Mouse (Mus musculus) hindbrain, embryonic 13.5 days (tissue): ENCODE results near the gene Foxp1. TPM values are rescaled to one million over a fixed set of nuclear protein-coding genes. Genes with fewer than 3 reads are reported as not detected.

Experiments used
- ATAC-seq: fragments of 200-750 bp; cut with Nextera tagmentation; 2 replicates; pipeline ENCODE4 v1.8.0; 2017; ENCODE audit warnings: moderate TSS enrichment; ENCODE audit not compliant: low FRiP score
- H3K27ac ChIP-seq: fragments of 300-500 bp; sonication (generic); 2 replicates; pipeline ENCODE4 v1.5.1; 2015; ENCODE audit warnings: inconsistent platforms, mild to moderate bottlenecking, moderate library complexity
- H3K27me3 ChIP-seq: fragments of 300-500 bp; sonication (generic); 2 replicates; pipeline ENCODE4 v1.6.1; 2015; ENCODE audit warnings: mild to moderate bottlenecking, inconsistent platforms
- H3K36me3 ChIP-seq: fragments of 300-500 bp; sonication (generic); 2 replicates; pipeline ENCODE4 v1.6.1; 2015; ENCODE audit warnings: mild to moderate bottlenecking, inconsistent platforms
- H3K4me1 ChIP-seq: fragments of 300-500 bp; sonication (generic); replicated peaks from 2 replicates; pipeline ENCODE4 v1.6.1; 2015; ENCODE audit warnings: inconsistent platforms
- H3K4me2 ChIP-seq: fragments of 300-500 bp; sonication (generic); 2 replicates; pipeline ENCODE4 v1.6.1; 2015; ENCODE audit warnings: inconsistent platforms, mild to moderate bottlenecking, moderate library complexity
- H3K4me3 ChIP-seq: fragments of 300-500 bp; sonication (generic); 2 replicates; pipeline ENCODE4 v1.5.1; 2015; ENCODE audit warnings: mild to moderate bottlenecking, inconsistent platforms
- H3K9ac ChIP-seq: fragments of 300-500 bp; sonication (generic); 2 replicates; pipeline ENCODE4 v1.6.1; 2015; ENCODE audit warnings: mild to moderate bottlenecking, inconsistent platforms
- H3K9me3 ChIP-seq: fragments of 300-500 bp; sonication (generic); 2 replicates; pipeline ENCODE4 v1.6.1; 2016; ENCODE audit warnings: inconsistent platforms
- WGBS: fragments of 180-500 bp; shearing (Covaris S2); methylation state at CpG from one replicate; pipeline ENCODE4 v1.1.7; 2015; 5-methylcytosine and 5-hydroxymethylcytosine counted together
- polyA plus RNA-seq: library from polyadenylated mRNA; unstranded; fragments of >200 nt; fragmentation: Nextera tagmentation; extraction: Ambion mirVana; gene quantifications from 2 replicates; pipeline ENCODE4 v1.2.1, GENCODE M21; 2015

Gene Foxp1
- polyA plus RNA-seq, 1 experiment from 2014 or later, result 64.7 TPM

DNA sequence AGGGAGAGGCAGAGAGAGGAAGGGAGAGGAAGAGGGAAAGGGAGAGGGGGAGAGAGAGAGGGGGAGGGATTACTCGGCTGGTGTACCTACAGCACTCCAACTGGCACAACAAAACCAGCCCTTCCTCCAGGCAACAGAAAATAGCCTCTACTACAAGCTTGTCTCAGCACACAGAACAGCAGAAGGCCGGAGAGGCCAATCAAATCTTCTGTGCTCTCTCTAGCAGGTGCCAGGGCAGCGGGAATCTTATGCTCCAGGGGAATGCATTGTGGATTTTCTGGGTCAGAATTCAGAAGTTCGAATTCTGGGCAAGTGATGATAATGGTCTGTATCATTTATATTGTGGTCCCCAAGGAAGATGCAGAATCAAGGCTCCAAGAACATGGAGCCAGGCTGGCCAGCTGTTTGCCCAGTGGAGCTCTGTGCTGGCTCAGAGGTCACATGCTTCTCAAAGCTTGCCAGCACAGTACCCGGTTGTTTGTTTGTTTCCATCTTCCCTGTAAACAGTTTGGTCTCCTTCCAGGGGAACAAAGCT is 11.8 kb upstream of the Foxp1 start:
- 63% methylated on average over 5 of the region's 5 CpGs for whole genome bisulfite sequencing
- ATAC-seq, result no peak
- no peaks in the 10 kb centered on the region for H3K9me3 ChIP-seq

DNA sequence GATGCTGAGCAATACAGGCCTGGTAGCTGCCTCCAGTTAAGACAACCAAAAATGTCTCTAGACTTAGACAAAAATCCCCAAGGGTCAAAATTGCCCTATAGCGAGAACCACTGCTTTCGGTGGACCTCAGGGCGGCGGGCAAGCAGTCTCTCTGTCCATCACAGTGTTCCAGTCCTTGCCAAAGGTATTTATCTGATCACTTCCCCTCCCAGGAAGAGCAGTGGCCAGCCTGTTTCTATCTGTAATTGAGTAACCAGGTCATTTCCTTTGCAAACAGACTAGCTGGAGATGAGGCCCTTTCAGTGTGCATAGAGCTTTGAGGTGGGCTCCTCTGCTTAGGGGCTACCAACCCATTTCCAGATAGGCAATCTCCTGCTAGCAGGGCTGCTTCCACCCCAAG is 9.9 kb upstream of the Foxp1 start:
- H3K4me2 ChIP-seq, result no peak overlapping the region
- H3K36me3 ChIP-seq, result peaks cover 2% of the 10 kb centered on the region; the same call in 1 of the 2 replicates
- peaks cover under 1% of the 10 kb centered on the region; the same call in 1 of the 2 replicates for H3K9me3 ChIP-seq
- H3K4me3 ChIP-seq, result no peak overlapping the region
- ATAC-seq, result no peak
- no peaks in the 10 kb centered on the region for H3K4me1 ChIP-seq
- WGBS, result 95% methylated on average over 4 of the region's 4 CpGs
- H3K27ac ChIP-seq, result no peak overlapping the region
- no peak overlapping the region for H3K9ac ChIP-seq
- H3K27me3 ChIP-seq, result 0 out of 2 replicates have a peak, but pooled peaks cover 9% of the 10 kb centered on the region

More for the DNA sequence above, 11.8 kb upstream of the Foxp1 start:
- Histone ChIP-seq H3K27me3 (0 out of 2 replicates have a peak, but pooled peaks cover 9% of the 10 kb centered on the region), H3K36me3 (no peaks in the 10 kb centered on the region), H3K4me3 (no peak overlapping the region), H3K27ac (no peak overlapping the region), H3K4me1 (no peaks in the 10 kb centered on the region), H3K9ac (no peak overlapping the region), H3K4me2 (no peak overlapping the region)

DNA sequence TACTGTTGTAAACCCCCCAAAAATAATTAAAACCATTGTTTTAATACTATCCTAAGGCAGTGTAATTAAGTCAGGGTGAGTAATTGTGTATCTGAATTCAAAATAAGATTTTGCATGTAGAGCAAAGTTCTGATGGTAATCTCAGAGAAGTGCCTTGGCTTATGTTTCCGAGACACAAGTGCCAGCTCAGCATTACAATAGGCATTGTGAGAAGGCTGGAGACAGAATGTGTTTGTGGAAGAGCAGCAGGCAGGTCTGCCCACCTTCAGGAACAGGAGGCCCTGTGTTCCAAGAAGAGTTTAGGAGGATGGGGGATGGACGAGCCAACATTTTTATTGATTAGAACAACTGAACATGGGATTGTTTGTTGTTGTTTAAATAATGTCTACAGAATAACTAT is 6.5 kb upstream of the Foxp1 start:
- H3K4me1 ChIP-seq, result 0 out of 2 replicates have a peak, but pooled peaks cover 5% of the 10 kb centered on the region
- H3K4me2 ChIP-seq, result no peak overlapping the region
- H3K27ac ChIP-seq, result no peak overlapping the region
- H3K4me3 ChIP-seq, result no peak overlapping the region
- H3K27me3 ChIP-seq, result 0 out of 2 replicates have a peak, but pooled peaks cover 9% of the 10 kb centered on the region
- H3K9ac ChIP-seq, result no peak overlapping the region
- no peak for ATAC-seq
- H3K36me3 ChIP-seq, result peaks cover 8% of the 10 kb centered on the region; the same call in 1 of the 2 replicates
- 62% methylated on average over 2 of the region's 2 CpGs for WGBS
- peaks cover 6% of the 10 kb centered on the region; the same call in 1 of the 2 replicates for H3K9me3 ChIP-seq

DNA sequence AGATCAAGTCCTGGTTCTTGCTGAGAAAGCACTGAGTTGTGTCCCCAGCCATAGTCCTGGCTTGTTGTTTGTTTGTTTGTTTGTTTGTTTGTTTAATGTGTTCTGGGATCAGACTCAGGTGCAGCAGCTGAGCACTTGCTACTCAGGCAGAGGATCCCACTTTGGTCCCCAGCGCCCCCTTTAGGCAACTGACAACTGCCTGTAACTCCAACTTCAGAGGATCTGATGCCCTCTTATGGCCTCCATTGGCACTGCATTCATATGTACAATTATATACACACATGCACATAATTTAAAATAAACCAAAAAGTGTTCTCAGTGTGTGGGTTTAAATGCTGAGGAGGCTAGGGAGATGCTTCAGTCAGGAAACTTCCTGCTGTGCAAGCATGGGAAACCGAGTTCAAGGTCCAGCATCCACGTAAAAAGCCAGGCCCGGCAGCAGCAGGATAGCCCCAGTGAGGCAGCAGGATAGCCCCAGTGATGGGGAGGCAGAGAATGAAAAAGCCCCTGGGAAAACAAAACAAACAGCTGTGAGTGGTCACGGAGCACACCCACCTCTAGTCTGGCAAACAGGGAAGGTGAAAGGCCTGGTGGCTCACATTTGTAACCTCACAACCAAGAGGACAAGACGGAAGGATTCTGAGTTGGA is 5.1 kb upstream of the Foxp1 start:
- peaks cover 6% of the 10 kb centered on the region; the same call in 1 of the 2 replicates for H3K9me3 ChIP-seq
- 0 out of 2 replicates have a peak, but pooled peaks cover 8% of the 10 kb centered on the region for H3K27me3 ChIP-seq
- H3K9ac ChIP-seq, result no peak overlapping the region
- 0 out of 2 replicates have a peak, but pooled peaks cover 7% of the 10 kb centered on the region for H3K4me1 ChIP-seq
- 95% methylated on average over 6 of the region's 6 CpGs for WGBS
- H3K4me2 ChIP-seq, result no peak overlapping the region
- H3K27ac ChIP-seq, result no peak overlapping the region
- H3K4me3 ChIP-seq, result no peak overlapping the region
- H3K36me3 ChIP-seq, result peaks cover 8% of the 10 kb centered on the region; the same call in 1 of the 2 replicates
- no peak for ATAC-seq

DNA sequence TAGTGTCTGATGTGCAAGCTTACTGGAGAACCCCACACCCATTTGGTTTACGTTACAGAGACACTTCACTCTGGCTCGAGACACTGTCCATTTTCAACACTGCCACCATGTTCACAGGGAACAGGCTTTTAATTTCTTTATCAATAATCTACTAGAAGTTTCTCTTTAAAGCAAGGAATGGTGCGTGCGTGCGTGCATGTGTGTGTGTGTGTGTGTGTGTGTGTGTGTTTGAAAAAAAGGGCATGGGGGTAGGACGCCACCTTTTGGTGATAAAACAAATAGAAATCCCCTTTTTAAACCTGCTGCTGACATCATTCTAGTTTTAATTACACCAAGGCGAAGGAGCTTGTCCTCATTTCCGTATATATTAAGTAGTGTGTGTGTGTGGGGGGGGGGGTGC is 2.8 kb upstream of the Foxp1 start:
- Histone ChIP-seq H3K27ac (no peak overlapping the region), H3K9ac (no peak overlapping the region), H3K9me3 (peaks cover 6% of the 10 kb centered on the region; the same call in 1 of the 2 replicates), H3K27me3 (no peaks in the 10 kb centered on the region), H3K4me3 (no peak overlapping the region), H3K4me2 (no peak overlapping the region), H3K36me3 (peaks cover 8% of the 10 kb centered on the region; the same call in 1 of the 2 replicates), H3K4me1 (peaks cover 21% of the 10 kb centered on the region)
- WGBS, result 47% methylated on average over 8 of the region's 8 CpGs
- ATAC-seq, result no peak

DNA sequence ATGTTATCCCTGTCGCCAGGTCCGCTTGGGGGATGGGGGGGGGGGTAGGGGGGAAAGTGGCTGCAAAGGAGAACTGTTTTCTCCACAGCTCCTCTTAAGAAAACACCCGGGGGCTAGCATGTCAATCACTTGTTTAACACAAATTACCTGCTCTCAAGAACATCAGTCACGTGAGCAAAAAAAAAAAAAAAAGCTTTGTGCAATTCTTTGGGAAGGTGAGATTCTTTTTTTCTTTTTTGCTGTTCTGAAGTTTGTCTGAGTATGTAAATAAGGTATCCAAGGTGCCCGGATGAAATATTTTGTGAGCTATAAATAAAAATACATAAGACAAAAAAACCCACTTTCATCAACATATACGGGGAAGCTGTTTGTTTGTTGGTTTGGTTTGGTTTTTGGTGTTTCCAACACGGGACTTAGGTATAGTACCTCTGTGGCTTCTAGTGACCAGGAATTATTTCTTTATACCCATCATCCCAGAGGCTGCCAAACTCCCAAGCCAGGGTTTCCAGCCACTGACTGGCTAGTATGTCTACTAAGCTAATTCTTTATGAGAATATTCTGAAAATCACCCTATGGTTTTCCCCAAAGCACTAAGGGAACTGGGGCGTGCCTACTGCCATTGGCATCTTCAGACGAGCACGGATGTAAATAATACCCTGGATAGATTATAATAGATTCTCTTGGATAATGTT is 1.3 kb upstream of the Foxp1 start:
- Histone ChIP-seq H3K4me2 (peak overlapping the region; percentile 99), H3K9ac (peak overlapping the region; percentile 95), H3K36me3 (peaks cover 8% of the 10 kb centered on the region; the same call in 1 of the 2 replicates), H3K27ac (peak overlapping the region; percentile 100), H3K4me3 (peak overlapping the region; percentile 70), H3K27me3 (no peaks in the 10 kb centered on the region), H3K9me3 (peaks cover 6% of the 10 kb centered on the region; the same call in 1 of the 2 replicates), H3K4me1 (peaks cover 27% of the 10 kb centered on the region)
- ATAC-seq, result no peak
- 24% methylated on average over 10 of the region's 10 CpGs for WGBS

DNA sequence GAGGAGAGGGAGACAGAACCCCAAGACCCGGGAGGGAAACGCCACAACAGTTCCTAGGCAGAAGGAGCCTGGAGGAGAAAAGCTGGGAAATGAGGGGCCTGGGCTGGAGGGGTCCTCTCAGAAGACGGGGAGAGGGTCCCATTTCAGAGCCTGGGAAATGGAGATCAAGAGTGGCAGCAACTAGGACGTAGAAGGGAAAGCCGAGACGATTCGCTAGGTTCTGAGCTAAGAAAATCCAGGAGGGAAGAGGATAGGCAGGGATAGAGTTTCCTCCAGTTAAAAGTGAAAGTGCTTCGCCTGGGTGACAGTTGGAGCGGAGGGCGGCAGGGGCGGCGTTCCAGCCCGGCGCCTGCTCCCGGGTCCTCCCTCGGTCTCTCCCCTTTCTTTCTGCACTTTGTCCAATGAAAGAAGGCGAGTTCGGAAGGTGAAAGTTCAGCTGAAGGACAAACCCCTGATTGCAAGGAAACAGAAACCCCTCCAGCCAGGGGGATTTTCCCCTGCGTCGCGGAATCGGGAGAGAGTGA is 650 bp upstream of the Foxp1 start:
- H3K4me1 ChIP-seq, result peaks cover 27% of the 10 kb centered on the region
- H3K36me3 ChIP-seq, result peaks cover 8% of the 10 kb centered on the region; the same call in 1 of the 2 replicates
- peak overlapping the region; percentile 70 for H3K4me3 ChIP-seq
- H3K9ac ChIP-seq, result peak overlapping the region; percentile 95
- peaks cover 6% of the 10 kb centered on the region; the same call in 1 of the 2 replicates for H3K9me3 ChIP-seq
- no peaks in the 10 kb centered on the region for H3K27me3 ChIP-seq
- WGBS, result under 1% methylated on average over 22 of the region's 22 CpGs
- ATAC-seq, result peak; percentile 43; the same call in 1 of the 2 replicates
- H3K4me2 ChIP-seq, result peak overlapping the region; percentile 99
- H3K27ac ChIP-seq, result peak overlapping the region; percentile 100

DNA sequence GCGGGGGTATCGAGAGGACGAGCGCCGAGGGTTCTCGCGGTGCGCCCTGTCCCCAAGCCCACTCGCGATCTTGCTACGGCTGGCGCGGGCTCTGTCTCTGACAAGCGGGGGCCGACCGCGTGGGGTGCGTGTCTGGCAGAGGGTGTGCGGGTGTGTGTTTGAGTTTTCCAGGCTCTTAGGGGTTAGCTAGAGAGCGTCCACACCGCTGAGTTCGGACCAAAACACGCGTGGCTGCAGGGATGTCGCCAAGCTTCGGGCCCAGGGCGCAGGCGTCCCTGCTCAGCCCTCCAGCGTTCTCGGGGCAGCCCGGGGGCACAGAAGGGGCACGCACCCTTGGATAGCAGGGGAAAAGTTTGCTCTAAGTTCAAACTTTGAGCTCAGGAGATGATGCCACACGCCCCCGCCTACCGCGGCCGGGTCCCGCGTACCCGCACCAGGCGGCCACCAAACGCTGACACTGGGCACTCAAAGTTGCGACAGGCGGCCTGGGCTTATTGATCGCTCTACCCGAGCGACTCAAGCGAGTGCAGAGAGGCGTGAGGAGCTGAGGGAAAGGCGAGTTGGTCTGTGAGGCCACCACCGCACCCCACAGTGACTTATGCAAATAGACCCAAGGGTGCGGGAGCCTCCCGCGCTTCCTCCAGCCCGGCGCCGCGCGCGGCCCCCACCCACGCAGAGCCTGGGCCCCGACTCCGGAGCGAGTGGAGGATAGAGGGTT is 721 bp downstream of the Foxp1 start:
- no peaks in the 10 kb centered on the region for H3K9me3 ChIP-seq
- WGBS, result under 1% methylated on average over 64 of the region's 64 CpGs
- no peaks in the 10 kb centered on the region for H3K36me3 ChIP-seq
- H3K9ac ChIP-seq, result peak overlapping the region; percentile 95
- H3K4me1 ChIP-seq, result peaks cover 30% of the 10 kb centered on the region
- ATAC-seq, result peak; percentile 52
- peak overlapping the region; percentile 100 for H3K27ac ChIP-seq
- H3K27me3 ChIP-seq, result no peaks in the 10 kb centered on the region
- H3K4me3 ChIP-seq, result peak overlapping the region; percentile 70
- H3K4me2 ChIP-seq, result peak overlapping the region; percentile 99

DNA sequence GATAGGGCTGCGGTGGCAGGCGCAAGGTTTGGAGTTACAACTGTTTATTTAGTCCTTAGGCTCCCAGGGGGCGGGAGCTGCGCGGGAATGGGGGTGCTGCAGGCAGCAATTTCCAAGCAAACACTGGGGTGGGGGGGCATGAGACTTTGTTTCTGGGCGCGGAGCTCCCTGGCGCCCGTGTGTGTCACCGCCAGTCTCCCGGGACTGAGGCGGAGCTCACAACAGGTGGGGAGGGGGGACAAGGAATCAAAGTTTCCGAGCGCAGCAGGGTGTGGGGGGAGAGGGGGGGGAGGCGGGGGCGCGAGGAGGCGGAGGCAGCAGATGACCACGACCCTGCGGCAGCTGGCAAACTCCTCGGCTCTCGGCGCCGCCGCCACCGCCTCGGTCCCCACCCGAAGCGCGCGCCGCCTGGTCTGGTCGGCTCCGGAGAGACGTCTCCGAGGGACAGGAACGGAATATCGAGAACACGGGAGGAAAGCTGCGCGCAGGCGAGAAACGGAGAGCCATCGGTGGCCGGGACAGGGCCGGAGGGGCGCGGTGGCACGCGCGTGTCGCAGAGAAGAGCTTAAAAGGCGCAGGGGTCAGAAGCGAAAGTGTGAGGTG is 1.4 kb downstream of the Foxp1 start:
- Histone ChIP-seq H3K4me3 (peak overlapping the region; percentile 70), H3K9me3 (no peaks in the 10 kb centered on the region), H3K4me2 (peak overlapping the region; percentile 99), H3K27ac (peak overlapping the region; percentile 100), H3K4me1 (peaks cover 27% of the 10 kb centered on the region), H3K36me3 (no peaks in the 10 kb centered on the region), H3K27me3 (no peaks in the 10 kb centered on the region), H3K9ac (peak overlapping the region; percentile 95)
- peak; percentile 47 for ATAC-seq
- 0% methylated on average over 45 of the region's 54 CpGs for WGBS

DNA sequence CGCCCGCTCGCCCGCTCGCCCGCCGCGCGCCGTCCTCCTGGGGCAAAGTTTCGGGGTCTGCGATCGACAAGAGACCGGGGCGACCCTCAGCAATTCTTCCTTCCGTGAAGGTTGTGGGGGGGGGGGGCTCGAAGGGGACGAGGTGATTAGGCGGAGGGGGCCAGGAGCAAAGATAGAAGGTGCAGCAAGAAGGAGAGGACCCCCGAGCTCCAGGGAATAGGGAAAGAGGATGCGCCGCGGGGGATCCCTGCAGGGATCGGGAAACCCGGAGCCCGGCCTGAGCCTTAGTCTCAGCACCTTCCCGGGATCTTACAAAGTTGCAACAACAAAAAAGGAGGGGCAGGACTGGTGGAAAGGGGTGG is 1.9 kb downstream of the Foxp1 start:
- H3K36me3 ChIP-seq, result no peaks in the 10 kb centered on the region
- WGBS, result 1% methylated on average over 26 of the region's 27 CpGs
- peak overlapping the region; percentile 95 for H3K9ac ChIP-seq
- H3K4me2 ChIP-seq, result peak overlapping the region; percentile 99
- peaks cover 27% of the 10 kb centered on the region for H3K4me1 ChIP-seq
- H3K9me3 ChIP-seq, result no peaks in the 10 kb centered on the region
- H3K27ac ChIP-seq, result peak overlapping the region; percentile 100
- no peaks in the 10 kb centered on the region for H3K27me3 ChIP-seq
- ATAC-seq, result no peak
- H3K4me3 ChIP-seq, result peak overlapping the region; percentile 70
